Mouse (Mus musculus) megakaryocyte, embryonic 14.5 days (primary cell): ENCODE measurements at regions not wholly inside any gene's neighbourhood (a gene's known extent, or its start where the extent isn't known, plus 50 kb on each side); places are given as distances from the start of the nearest gene placed in this dataset.

ENCODE experiments used
- FLI1 ChIP-seq: IDR thresholded peaks from 2 replicates; pipeline ENCODE4 v1.6.1; 2012; ENCODE audit warnings: low read length, inconsistent platforms, mixed read lengths
- GATA1 ChIP-seq: IDR thresholded peaks from 3 replicates; pipeline ENCODE4 v1.6.1; 2012; ENCODE audit warnings: mixed read lengths, low read length, inconsistent platforms, borderline replicate concordance

DNA sequence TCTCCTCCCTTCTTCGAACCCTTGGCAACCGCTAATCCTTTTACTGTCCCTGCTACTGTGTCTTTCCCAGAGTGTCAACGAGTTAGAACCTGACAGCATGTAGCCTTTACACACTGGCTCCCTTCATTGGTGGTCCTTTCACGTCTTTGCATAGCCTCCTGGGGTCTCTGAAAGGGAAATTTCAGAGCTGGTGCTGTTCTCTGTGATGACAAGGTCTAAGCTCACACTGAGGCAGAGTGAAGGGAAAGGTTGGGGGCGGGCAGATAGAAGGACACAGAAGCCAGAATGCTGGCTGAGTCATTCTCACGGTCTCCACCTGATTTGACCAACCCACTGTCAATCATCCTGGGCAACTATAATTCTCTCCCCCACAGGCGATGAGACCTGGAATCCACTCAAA is 78.2 kb downstream of the Cd2 start:
- TF ChIP-seq FLI1 (no peak), GATA1 (no peak)
